Mouse (Mus musculus): ENCODE results near the gene Flnb. TPM values are rescaled to one million over a fixed set of nuclear protein-coding genes. Genes with fewer than 3 reads are reported as not detected.

The Flnb gene
- polyA plus RNA-seq, 1 experiment from 2014 or later = 6.8 TPM

GRCm38 (mm10) chr14:7838564-7839089 is 20.9 kb downstream of the Flnb start:
- no peak overlapping the region for H3K9ac ChIP-seq (ENCODE audit: low read length)
- no peak overlapping the region for H3K27ac ChIP-seq (ENCODE audit: low read depth, low read length)
- no peak for DNase-seq (ENCODE audit: low spot score)
- 81% methylated on average over 5 of the region's 5 CpGs for WGBS
- H3K9me3 ChIP-seq (replicated peaks; ENCODE audit: control insufficient read depth, low read length) = no peaks in the 10 kb centered on the region
- no peaks in the 10 kb centered on the region for H3K4me1 ChIP-seq (ENCODE audit: control insufficient read depth, insufficient read depth, low read length)
- H3K27me3 ChIP-seq (replicated peaks; ENCODE audit: control insufficient read depth, insufficient read depth, low read length) = no peaks in the 10 kb centered on the region
- H3K36me3 ChIP-seq (ENCODE audit: control insufficient read depth, insufficient read depth, low read length) = no peaks in the 10 kb centered on the region
- H3K4me2 ChIP-seq (ENCODE audit: low read length) = no peak overlapping the region
- ATAC-seq = no peak
- no peak overlapping the region for H3K4me3 ChIP-seq (ENCODE audit: low read depth, low read length)

GRCm38 (mm10) chr14:7839950-7840514 is 22.3 kb downstream of the Flnb start:
- Histone ChIP-seq H3K4me2 (ENCODE audit: low read length) (no peak overlapping the region), H3K36me3 (ENCODE audit: control insufficient read depth, insufficient read depth, low read length) (no peaks in the 10 kb centered on the region), H3K9me3 (replicated peaks; ENCODE audit: control insufficient read depth, low read length) (no peaks in the 10 kb centered on the region), H3K27ac (ENCODE audit: low read depth, low read length) (no peak overlapping the region), H3K9ac (ENCODE audit: low read length) (no peak overlapping the region), H3K27me3 (replicated peaks; ENCODE audit: control insufficient read depth, insufficient read depth, low read length) (no peaks in the 10 kb centered on the region), H3K4me1 (ENCODE audit: control insufficient read depth, insufficient read depth, low read length) (no peaks in the 10 kb centered on the region), H3K4me3 (ENCODE audit: low read depth, low read length) (no peak overlapping the region)
- DNase-seq (ENCODE audit: low spot score) = no peak
- 55% methylated on average over 8 of the region's 8 CpGs for WGBS
- no peak for ATAC-seq

GRCm38 (mm10) chr14:7842631-7843332 is 25.0 kb downstream of the Flnb start:
- no peak for DNase-seq (ENCODE audit: low spot score)
- H3K4me3 ChIP-seq (ENCODE audit: low read depth, low read length) = no peak overlapping the region
- 66% methylated on average over 15 of the region's 15 CpGs for WGBS
- H3K27ac ChIP-seq (ENCODE audit: low read depth, low read length) = no peak overlapping the region
- H3K4me2 ChIP-seq (ENCODE audit: low read length) = no peak overlapping the region
- H3K9ac ChIP-seq (ENCODE audit: low read length) = no peak overlapping the region
- no peaks in the 10 kb centered on the region for H3K9me3 ChIP-seq (replicated peaks; ENCODE audit: control insufficient read depth, low read length)
- no peaks in the 10 kb centered on the region for H3K36me3 ChIP-seq (ENCODE audit: control insufficient read depth, insufficient read depth, low read length)
- ATAC-seq = no peak
- peaks cover 6% of the 10 kb centered on the region; the same call in 1 of the 2 replicates for H3K4me1 ChIP-seq (ENCODE audit: control insufficient read depth, insufficient read depth, low read length)
- no peaks in the 10 kb centered on the region for H3K27me3 ChIP-seq (replicated peaks; ENCODE audit: control insufficient read depth, insufficient read depth, low read length)

- no peak overlapping the region for H3K4me3 ChIP-seq (ENCODE audit: low read depth, low read length)
- ATAC-seq = no peak
- H3K9me3 ChIP-seq (replicated peaks; ENCODE audit: control insufficient read depth, low read length) = no peaks in the 10 kb centered on the region
- H3K36me3 ChIP-seq (ENCODE audit: control insufficient read depth, insufficient read depth, low read length) = no peaks in the 10 kb centered on the region
- no peak overlapping the region for H3K4me2 ChIP-seq (ENCODE audit: low read length)
- WGBS = 58% methylated on average over 4 of the region's 4 CpGs
- no peak for DNase-seq (ENCODE audit: low spot score)
- peak overlapping the region; percentile 71; the same call in 1 of the 2 replicates for H3K27ac ChIP-seq (ENCODE audit: low read depth, low read length)
- H3K27me3 ChIP-seq (replicated peaks; ENCODE audit: control insufficient read depth, insufficient read depth, low read length) = no peaks in the 10 kb centered on the region
- H3K9ac ChIP-seq (ENCODE audit: low read length) = no peak overlapping the region
- H3K4me1 ChIP-seq (ENCODE audit: control insufficient read depth, insufficient read depth, low read length) = peaks cover 18% of the 10 kb centered on the region; the same call in 1 of the 2 replicates
These were observed 28.9 kb downstream of the Flnb start for GRCm38 (mm10) chr14:7846696-7847095.

- ATAC-seq (peak; percentile 87), DNase-seq (ENCODE audit: low spot score) (peak; percentile 86)
- Histone ChIP-seq H3K4me1 (ENCODE audit: control insufficient read depth, insufficient read depth, low read length) (peaks cover 24% of the 10 kb centered on the region), H3K36me3 (ENCODE audit: control insufficient read depth, insufficient read depth, low read length) (no peaks in the 10 kb centered on the region), H3K4me2 (ENCODE audit: low read length) (no peak overlapping the region), H3K27ac (ENCODE audit: low read depth, low read length) (peak overlapping the region; percentile 71), H3K4me3 (ENCODE audit: low read depth, low read length) (no peak overlapping the region), H3K9ac (ENCODE audit: low read length) (no peak overlapping the region), H3K27me3 (replicated peaks; ENCODE audit: control insufficient read depth, insufficient read depth, low read length) (no peaks in the 10 kb centered on the region), H3K9me3 (replicated peaks; ENCODE audit: control insufficient read depth, low read length) (no peaks in the 10 kb centered on the region)
- 4% methylated on average over 5 of the region's 5 CpGs for WGBS
These were observed 30.0 kb downstream of the Flnb start for GRCm38 (mm10) chr14:7847746-7848232.

- no peaks in the 10 kb centered on the region for H3K27me3 ChIP-seq (replicated peaks; ENCODE audit: control insufficient read depth, insufficient read depth, low read length)
- H3K27ac ChIP-seq (ENCODE audit: low read depth, low read length) = peak overlapping the region; percentile 36; the same call in 1 of the 2 replicates
- DNase-seq (ENCODE audit: low spot score) (no peak), ATAC-seq (no peak)
- no peaks in the 10 kb centered on the region for H3K36me3 ChIP-seq (ENCODE audit: control insufficient read depth, insufficient read depth, low read length)
- H3K4me3 ChIP-seq (ENCODE audit: low read depth, low read length) = no peak overlapping the region
- no peak overlapping the region for H3K4me2 ChIP-seq (ENCODE audit: low read length)
- WGBS = 75% methylated on average over 3 of the region's 3 CpGs
- H3K9me3 ChIP-seq (replicated peaks; ENCODE audit: control insufficient read depth, low read length) = no peaks in the 10 kb centered on the region
- H3K4me1 ChIP-seq (ENCODE audit: control insufficient read depth, insufficient read depth, low read length) = peaks cover 39% of the 10 kb centered on the region
- no peak overlapping the region for H3K9ac ChIP-seq (ENCODE audit: low read length)
These were observed 33.2 kb downstream of the Flnb start for GRCm38 (mm10) chr14:7850913-7851312.

- 6% methylated on average over 5 of the region's 5 CpGs for WGBS
- Histone ChIP-seq H3K36me3 (ENCODE audit: control insufficient read depth, insufficient read depth, low read length) (no peaks in the 10 kb centered on the region), H3K27me3 (replicated peaks; ENCODE audit: control insufficient read depth, insufficient read depth, low read length) (no peaks in the 10 kb centered on the region), H3K9ac (ENCODE audit: low read length) (no peak overlapping the region; the same call in 1 of the 2 replicates), H3K9me3 (replicated peaks; ENCODE audit: control insufficient read depth, low read length) (no peaks in the 10 kb centered on the region), H3K27ac (ENCODE audit: low read depth, low read length) (peak overlapping the region; percentile 36; the same call in 1 of the 2 replicates), H3K4me1 (ENCODE audit: control insufficient read depth, insufficient read depth, low read length) (peaks cover 44% of the 10 kb centered on the region), H3K4me3 (ENCODE audit: low read depth, low read length) (no peak overlapping the region), H3K4me2 (ENCODE audit: low read length) (peak overlapping the region; percentile 8; the same call in 1 of the 2 replicates)
- DNase-seq (ENCODE audit: low spot score) = peak; percentile 61
- no peak; the same call in 1 of the 2 replicates for ATAC-seq
These were observed 33.8 kb downstream of the Flnb start for GRCm38 (mm10) chr14:7851543-7852065.

- WGBS = 65% methylated on average over 11 of the region's 11 CpGs
- H3K9ac ChIP-seq (ENCODE audit: low read length) = no peak overlapping the region
- peak; percentile 46 for DNase-seq (ENCODE audit: low spot score)
These were observed 35.9 kb downstream of the Flnb start for GRCm38 (mm10) chr14:7853691-7854090.

More at GRCm38 (mm10) chr14:7853691-7854090, 35.9 kb downstream of the Flnb start:
- H3K36me3 ChIP-seq (ENCODE audit: control insufficient read depth, insufficient read depth, low read length) = no peaks in the 10 kb centered on the region
- no peak overlapping the region for H3K4me2 ChIP-seq (ENCODE audit: low read length)
- no peaks in the 10 kb centered on the region for H3K9me3 ChIP-seq (replicated peaks; ENCODE audit: control insufficient read depth, low read length)
- no peaks in the 10 kb centered on the region for H3K27me3 ChIP-seq (replicated peaks; ENCODE audit: control insufficient read depth, insufficient read depth, low read length)
- H3K27ac ChIP-seq (ENCODE audit: low read depth, low read length) = no peak overlapping the region
- ATAC-seq = peak; percentile 21; the same call in 1 of the 2 replicates
- peaks cover 37% of the 10 kb centered on the region for H3K4me1 ChIP-seq (ENCODE audit: control insufficient read depth, insufficient read depth, low read length)
- no peak overlapping the region for H3K4me3 ChIP-seq (ENCODE audit: low read depth, low read length)

Data from forebrain, embryonic 14.5 days (tissue).